ENCODE assay signal across 8 mouse cellular contexts in the genomic region with DNA sequence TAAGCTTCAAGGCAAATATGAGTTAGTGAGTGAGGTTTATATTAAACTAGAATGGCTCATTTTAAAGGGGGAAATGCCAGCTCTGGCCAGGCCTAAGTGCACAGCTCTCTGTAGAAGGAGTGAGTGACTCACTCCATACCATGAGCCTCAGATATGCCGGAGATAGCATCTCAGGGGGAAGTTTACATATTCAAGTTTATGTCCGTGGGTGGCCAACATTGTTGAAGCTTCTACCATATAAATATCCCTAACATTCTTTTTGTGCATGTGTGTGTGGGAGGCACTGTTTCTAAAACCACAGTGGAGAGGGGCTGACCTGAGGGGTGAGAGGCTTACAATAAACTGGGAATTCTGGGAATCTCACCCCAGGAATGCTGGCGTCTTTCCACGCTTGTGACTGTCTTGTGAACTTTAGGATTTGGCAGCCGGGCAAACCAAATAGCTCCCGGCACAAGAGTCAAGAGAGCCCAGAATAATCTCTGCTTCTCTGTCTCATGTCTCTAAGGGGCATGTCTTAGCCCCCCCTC. TPM values are rescaled to one million over a fixed set of nuclear protein-coding genes. Genes with fewer than 3 reads are reported as not detected.
DNase-seq lines count a peak whose midpoint lies in the region; ATAC-seq lines count a peak whose summit lies in the region.

No protein-coding gene starts in this region.

- H3K4me2 ChIP-seq in intestine, embryonic 16.5 days (ENCODE audit: low read depth, low read length) = no peak overlapping the region
- peak overlapping the region; percentile 66 for H3K4me2 ChIP-seq in liver, embryonic 13.5 days
- H3K4me2 ChIP-seq in forebrain, embryonic 11.5 days (ENCODE audit: low read depth, low read length, severe bottlenecking) = no peak overlapping the region
- H3K4me2 ChIP-seq in forebrain, embryonic 13.5 days = no peak overlapping the region

- no peaks in the 10 kb centered on the region for H3K27me3 ChIP-seq in intestine, embryonic 16.5 days (replicated peaks; ENCODE audit: control insufficient read depth, insufficient read depth, low read length)
- H3K27me3 ChIP-seq in liver, embryonic 13.5 days = peaks cover 7% of the 10 kb centered on the region; the same call in 1 of the 2 replicates
- H3K27me3 ChIP-seq in forebrain, embryonic 11.5 days (ENCODE audit: control insufficient read depth, insufficient read depth, low read length) = no peaks in the 10 kb centered on the region
- H3K27me3 ChIP-seq in forebrain, embryonic 13.5 days = no peaks in the 10 kb centered on the region

- peaks cover 24% of the 10 kb centered on the region for H3K4me1 ChIP-seq in intestine, embryonic 16.5 days (ENCODE audit: control insufficient read depth, insufficient read depth, low read length)
- peaks cover 62% of the 10 kb centered on the region for H3K4me1 ChIP-seq in liver, embryonic 13.5 days (replicated peaks)
- H3K4me1 ChIP-seq in forebrain, embryonic 11.5 days (replicated peaks; ENCODE audit: control insufficient read depth, insufficient read depth, low read length) = no peaks in the 10 kb centered on the region
- H3K4me1 ChIP-seq in forebrain, embryonic 13.5 days = no peaks in the 10 kb centered on the region

- no peaks in the 10 kb centered on the region for H3K36me3 ChIP-seq in intestine, embryonic 16.5 days (ENCODE audit: control insufficient read depth, insufficient read depth, low read length)
- no peaks in the 10 kb centered on the region for H3K36me3 ChIP-seq in liver, embryonic 13.5 days
- H3K36me3 ChIP-seq in forebrain, embryonic 11.5 days (ENCODE audit: control insufficient read depth, insufficient read depth, low read length) = no peaks in the 10 kb centered on the region
- no peaks in the 10 kb centered on the region for H3K36me3 ChIP-seq in forebrain, embryonic 13.5 days (ENCODE audit: poor library complexity, severe bottlenecking)

- peak overlapping the region; percentile 88 for H3K27ac ChIP-seq in intestine, embryonic 16.5 days (ENCODE audit: low read length)
- H3K27ac ChIP-seq in liver, embryonic 13.5 days = peak overlapping the region; percentile 88
- H3K27ac ChIP-seq in forebrain, embryonic 11.5 days (ENCODE audit: low read depth, low read length) = no peak overlapping the region
- H3K27ac ChIP-seq in forebrain, embryonic 13.5 days = no peak overlapping the region

- WGBS in intestine, embryonic 16.5 days = 13% methylated on average over 6 of the region's 6 CpGs
- 44% methylated on average over 6 of the region's 6 CpGs for WGBS in liver, embryonic 13.5 days (ENCODE audit: insufficient replicate concordance)
- 66% methylated on average over 6 of the region's 6 CpGs for WGBS in forebrain, embryonic 11.5 days
- WGBS in forebrain, embryonic 13.5 days = 61% methylated on average over 6 of the region's 6 CpGs

- no peak overlapping the region for H3K9ac ChIP-seq in intestine, embryonic 16.5 days (ENCODE audit: low read depth, low read length)
- peak overlapping the region; percentile 61 for H3K9ac ChIP-seq in liver, embryonic 13.5 days
- no peak overlapping the region for H3K9ac ChIP-seq in forebrain, embryonic 11.5 days (ENCODE audit: low read length)
- no peak overlapping the region for H3K9ac ChIP-seq in forebrain, embryonic 13.5 days

- H3K4me3 ChIP-seq in intestine, embryonic 16.5 days (ENCODE audit: low read length) = no peak overlapping the region
- peak overlapping the region; percentile 36 for H3K4me3 ChIP-seq in liver, embryonic 13.5 days (replicated peaks)
- H3K4me3 ChIP-seq in forebrain, embryonic 11.5 days (ENCODE audit: low read depth, low read length) = no peak overlapping the region
- no peak overlapping the region for H3K4me3 ChIP-seq in forebrain, embryonic 13.5 days

- peak; percentile 15 for DNase-seq in adrenal gland, adult 2 months
- no peak for DNase-seq in adrenal gland, postnatal 25 days
- DNase-seq in liver, embryonic 13.5 days = no peak
- no peak for DNase-seq in thymus, postnatal 0 days (ENCODE audit: low spot score)
- DNase-seq in forebrain, embryonic 11.5 days (ENCODE audit: low spot score) = no peak

- peak; percentile 24 for ATAC-seq in activated CD4-positive, CD25-positive, alpha-beta regulatory T cell, adult 4 months
- peak; percentile 81 for ATAC-seq in intestine, embryonic 16.5 days
- ATAC-seq in liver, embryonic 13.5 days (ENCODE audit: low read depth) = no peak
- ATAC-seq in forebrain, embryonic 11.5 days (replicated peaks; ENCODE audit: low FRiP score) = no peak
- ATAC-seq in forebrain, embryonic 13.5 days = no peak

- H3K9me3 ChIP-seq in intestine, embryonic 16.5 days (ENCODE audit: control insufficient read depth, low read length) = no peaks in the 10 kb centered on the region
- H3K9me3 ChIP-seq in liver, embryonic 13.5 days (replicated peaks) = no peaks in the 10 kb centered on the region
- H3K9me3 ChIP-seq in forebrain, embryonic 11.5 days (ENCODE audit: control insufficient read depth, low read length) = no peaks in the 10 kb centered on the region
- H3K9me3 ChIP-seq in forebrain, embryonic 13.5 days (replicated peaks) = no peaks in the 10 kb centered on the region

RNA-seq across cellular contexts. Expression of a gene that starts 13.7 kb away (rescaled TPM):
- total RNA-seq in adrenal gland, adult 2 months (2021) = 10 to 100 TPM; 15.7 to 19.1 TPM
- 23.6 and 32.2 TPM in 2 replicates for polyA plus RNA-seq in adrenal gland, adult 2 months (2012; rRNA removed)
- 16.6 and 18.5 TPM in 2 replicates for total RNA-seq in adrenal gland, postnatal 25 days (2021)
- polyA plus RNA-seq in activated CD4-positive, CD25-positive, alpha-beta regulatory T cell, adult 4 months (2017; shearing (Covaris generic)) = 1 to 10 TPM; 3.8 to 5.9 TPM
- polyA plus RNA-seq in intestine, embryonic 16.5 days (2015; fragmentation: Nextera tagmentation; extraction: Ambion mirVana) = 5.6 and 6.7 TPM in 2 replicates
- polyA plus RNA-seq in liver, embryonic 13.5 days (2015; fragmentation: Nextera tagmentation; extraction: Ambion mirVana) = 6.4 and 6.7 TPM in 2 replicates
- polyA plus RNA-seq in thymus, postnatal 0 days (2015; fragmentation: Nextera tagmentation; extraction: Ambion mirVana) = 9.8 and 10.9 TPM in 2 replicates
- 9.1 and 11.1 TPM in 2 replicates for polyA plus RNA-seq in forebrain, embryonic 11.5 days (2014; fragmentation: Nextera tagmentation; extraction: Ambion mirVana)
- 8.1 and 8.5 TPM in 2 replicates for polyA plus RNA-seq in forebrain, embryonic 13.5 days (2015; fragmentation: Nextera tagmentation; extraction: Ambion mirVana)

RNA-seq across cellular contexts. Expression of a gene that starts 43.1 kb away (rescaled TPM):
- total RNA-seq in adrenal gland, adult 2 months (2021) = 100 to 1,000 TPM; 252 to 306 TPM
- 3.9 and 6.2 TPM in 2 replicates for polyA plus RNA-seq in adrenal gland, adult 2 months (2012; rRNA removed)
- total RNA-seq in adrenal gland, postnatal 25 days (2021) = 254 and 278 TPM in 2 replicates
- 100 to 1,000 TPM; 217 to 295 TPM for polyA plus RNA-seq in activated CD4-positive, CD25-positive, alpha-beta regulatory T cell, adult 4 months (2017; shearing (Covaris generic))
- 763 and 818 TPM in 2 replicates for polyA plus RNA-seq in intestine, embryonic 16.5 days (2015; fragmentation: Nextera tagmentation; extraction: Ambion mirVana)
- polyA plus RNA-seq in liver, embryonic 13.5 days (2015; fragmentation: Nextera tagmentation; extraction: Ambion mirVana) = 702 and 803 TPM in 2 replicates
- 828 and 912 TPM in 2 replicates for polyA plus RNA-seq in thymus, postnatal 0 days (2015; fragmentation: Nextera tagmentation; extraction: Ambion mirVana)
- polyA plus RNA-seq in forebrain, embryonic 11.5 days (2014; fragmentation: Nextera tagmentation; extraction: Ambion mirVana) = 624 and 676 TPM in 2 replicates
- 470 and 585 TPM in 2 replicates for polyA plus RNA-seq in forebrain, embryonic 13.5 days (2015; fragmentation: Nextera tagmentation; extraction: Ambion mirVana)

Comparison
In these comparisons a context has a peak if more than half of its experiments do, and no peak if none do; other contexts are left out.
1. ATAC-seq: peak in activated CD4-positive, CD25-positive, alpha-beta regulatory T cell, adult 4 months (single experiment) and intestine, embryonic 16.5 days (single experiment); none in liver, embryonic 13.5 days (single experiment), forebrain, embryonic 11.5 days (single experiment) and forebrain, embryonic 13.5 days (single experiment).
2. H3K27ac ChIP-seq: peak in intestine, embryonic 16.5 days (single experiment) and liver, embryonic 13.5 days (single experiment); none in forebrain, embryonic 11.5 days (single experiment) and forebrain, embryonic 13.5 days (single experiment).
3. RNA of a gene that starts 43.1 kb away (polyA plus RNA-seq): 828 to 912 TPM in thymus, postnatal 0 days, 763 to 818 TPM in intestine, embryonic 16.5 days, 702 to 803 TPM in liver, embryonic 13.5 days, 624 to 676 TPM in forebrain, embryonic 11.5 days, 470 to 585 TPM in forebrain, embryonic 13.5 days and 217 to 295 TPM in activated CD4-positive, CD25-positive, alpha-beta regulatory T cell, adult 4 months; 3.9 to 6.2 TPM in adrenal gland, adult 2 months; every median in the first group is over 10 times any median in the second.